Mouse (Mus musculus): Measurements from ENCODE around the gene Tnfrsf9.

The Tnfrsf9 gene

GRCm38 (mm10) chr4:150926924-150927705, 12.8 kb downstream of the Tnfrsf9 start:
- in situ Hi-C loops (cut with MboI, MseI): no loop called here

- in situ Hi-C loops (cut with MboI, MseI): no loop called here
Observed at GRCm38 (mm10) chr4:150927789-150928188, 13.4 kb downstream of the Tnfrsf9 start.

- in situ Hi-C loops (cut with MboI, MseI): no loop called here
Observed at GRCm38 (mm10) chr4:150933503-150933902, 19.1 kb downstream of the Tnfrsf9 start.

GRCm38 (mm10) chr4:150937293-150938062, 23.1 kb downstream of the Tnfrsf9 start:
- in situ Hi-C loops (cut with MboI, MseI): no loop called here

- in situ Hi-C loops (cut with MboI, MseI): no loop called here
Observed at GRCm38 (mm10) chr4:150938063-150938452, 23.7 kb downstream of the Tnfrsf9 start.

GRCm38 (mm10) chr4:150939991-150940651, 25.8 kb downstream of the Tnfrsf9 start:
- in situ Hi-C loops (cut with MboI, MseI): no loop called here

GRCm38 (mm10) chr4:150944707-150945106, 30.3 kb downstream of the Tnfrsf9 start:
- in situ Hi-C loops (cut with MboI, MseI): no loop called here

GRCm38 (mm10) chr4:150950972-150951371, 36.6 kb downstream of the Tnfrsf9 start:
- in situ Hi-C loops (cut with MboI, MseI): no loop called here

- in situ Hi-C loops (cut with MboI, MseI): no loop called here
Observed at GRCm38 (mm10) chr4:150956369-150957105, 42.2 kb downstream of the Tnfrsf9 start.

- in situ Hi-C loops (cut with MboI, MseI): no loop called here
Observed at GRCm38 (mm10) chr4:150957106-150957458, 42.7 kb downstream of the Tnfrsf9 start.

GRCm38 (mm10) chr4:150958536-150958935, 44.2 kb downstream of the Tnfrsf9 start:
- in situ Hi-C loops (cut with MboI, MseI): no loop called here

GRCm38 (mm10) chr4:150962231-150962630, 47.9 kb downstream of the Tnfrsf9 start:
- in situ Hi-C loops (cut with MboI, MseI): no loop called here

GRCm38 (mm10) chr4:150963711-150964110, 49.3 kb downstream of the Tnfrsf9 start:
- in situ Hi-C loops (cut with MboI, MseI): no loop called here

- in situ Hi-C loops (cut with MboI, MseI): loop anchor here (5.0 kb wide), 1 partner anchor 58 kb away; no protein-coding TSS in a partner anchor
Observed at GRCm38 (mm10) chr4:150964635-150965554, 50.5 kb downstream of the Tnfrsf9 start.

GRCm38 (mm10) chr4:150965555-150965951, 51.2 kb downstream of the Tnfrsf9 start:
- in situ Hi-C loops (cut with MboI, MseI): loop anchor here (5.0 kb wide), 1 partner anchor 58 kb away; no protein-coding TSS in a partner anchor

- in situ Hi-C loops (cut with MboI, MseI): loop anchor here (5.0 kb wide), 1 partner anchor 59 kb away; no protein-coding TSS in a partner anchor
Observed at GRCm38 (mm10) chr4:150966556-150966955, 52.2 kb downstream of the Tnfrsf9 start.

GRCm38 (mm10) chr4:150968956-150969355, 54.6 kb downstream of the Tnfrsf9 start:
- in situ Hi-C loops (cut with MboI, MseI): loop anchor here (5.0 kb wide), 1 partner anchor 62 kb away; no protein-coding TSS in a partner anchor

GRCm38 (mm10) chr4:150973264-150973663, 58.9 kb downstream of the Tnfrsf9 start:
- in situ Hi-C loops (cut with MboI, MseI): no loop called here

GRCm38 (mm10) chr4:150975145-150975544, 60.8 kb downstream of the Tnfrsf9 start:
- in situ Hi-C loops (cut with MboI, MseI): no loop called here

Data from T-helper 2 cell (primary cell).